Mouse (Mus musculus): ENCODE measurements around the gene Dlx2.

Gene Dlx2

DNA sequence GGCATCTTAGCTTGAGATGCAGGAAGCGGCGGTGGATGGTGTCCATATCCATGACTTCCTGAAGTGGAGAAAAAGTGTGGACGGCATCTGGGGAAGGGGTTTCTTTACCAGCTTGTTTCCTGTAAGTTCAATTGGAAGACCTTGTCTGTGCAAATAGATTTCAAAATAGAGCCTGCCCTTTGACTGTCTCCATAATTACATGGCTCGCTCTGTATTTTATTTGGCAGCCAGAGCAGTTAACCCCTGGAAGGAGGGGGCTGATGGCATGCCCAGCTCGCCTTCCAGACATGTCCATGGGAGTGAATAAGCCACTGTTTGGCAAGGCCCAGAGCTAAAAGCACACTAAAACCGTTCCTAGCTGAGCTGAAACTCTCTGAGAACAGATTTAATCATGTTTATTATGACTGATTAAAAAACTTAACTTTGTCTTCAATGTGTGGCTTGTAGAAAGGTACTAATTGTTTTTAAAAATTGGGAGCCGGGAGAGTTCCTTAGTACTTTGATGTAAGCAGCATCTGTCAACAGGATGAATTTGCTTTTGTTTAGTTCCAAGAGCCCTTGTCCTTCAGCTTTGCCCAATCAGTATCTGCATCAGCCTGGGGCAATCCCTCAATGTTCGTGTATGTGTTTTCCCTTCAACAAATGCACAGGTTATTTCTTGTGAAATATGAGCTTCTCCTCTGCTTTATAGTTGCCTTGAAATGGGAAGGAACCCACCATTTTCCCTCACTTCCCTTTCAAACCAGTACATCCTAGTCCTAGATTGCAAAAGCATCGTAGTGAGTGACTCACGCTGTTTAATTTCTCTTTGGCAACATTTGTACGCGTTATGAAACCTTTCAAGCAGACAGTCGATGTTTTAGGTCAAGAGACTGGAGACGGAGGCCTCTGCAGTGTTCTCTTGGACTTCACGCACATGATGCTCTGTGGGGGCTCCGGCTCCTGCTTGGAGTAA is 47.0 kb downstream of the Dlx2 start:
- DNase-seq = no peak

DNA sequence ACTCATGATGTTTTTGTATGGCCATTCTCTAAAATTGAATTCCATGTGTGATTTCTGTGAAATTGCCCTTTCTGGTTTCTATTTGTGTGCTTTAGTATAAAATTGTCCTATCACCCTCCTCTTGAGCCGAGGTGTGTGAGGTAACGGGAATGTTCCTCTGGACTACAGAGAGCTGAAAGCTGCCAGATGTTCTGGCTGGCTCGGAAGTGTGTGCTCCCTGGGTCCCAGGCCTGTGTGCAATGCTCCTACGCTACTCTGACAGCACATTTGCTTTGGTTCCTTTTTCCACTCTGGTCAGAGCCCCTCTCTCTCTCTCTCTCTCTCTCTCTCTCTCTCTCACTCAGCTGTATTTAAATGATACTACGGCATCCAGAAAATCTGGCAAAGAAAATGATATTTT is 49.4 kb downstream of the Dlx2 start:
- no peak for DNase-seq

DNA sequence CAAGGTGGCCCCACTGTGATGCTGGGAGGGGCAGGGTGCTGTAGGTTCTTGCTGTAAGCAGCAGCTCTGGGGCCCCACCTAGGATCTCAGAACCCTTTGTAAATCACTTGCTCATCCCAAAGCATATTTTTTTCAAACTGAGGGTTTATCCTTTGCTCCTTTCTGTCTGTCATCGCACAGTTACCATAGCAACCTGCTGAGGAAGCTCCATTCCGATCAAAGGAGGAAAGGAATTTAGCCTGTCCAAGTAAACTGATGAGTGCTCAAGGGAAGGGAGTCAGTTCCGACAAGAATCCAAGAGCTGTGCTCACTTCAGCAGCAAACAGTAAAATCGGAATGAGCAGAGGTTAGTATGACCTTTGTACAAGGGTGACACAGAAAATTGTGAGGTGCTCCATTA is 51.6 kb downstream of the Dlx2 start:
- DNase-seq = no peak

DNA sequence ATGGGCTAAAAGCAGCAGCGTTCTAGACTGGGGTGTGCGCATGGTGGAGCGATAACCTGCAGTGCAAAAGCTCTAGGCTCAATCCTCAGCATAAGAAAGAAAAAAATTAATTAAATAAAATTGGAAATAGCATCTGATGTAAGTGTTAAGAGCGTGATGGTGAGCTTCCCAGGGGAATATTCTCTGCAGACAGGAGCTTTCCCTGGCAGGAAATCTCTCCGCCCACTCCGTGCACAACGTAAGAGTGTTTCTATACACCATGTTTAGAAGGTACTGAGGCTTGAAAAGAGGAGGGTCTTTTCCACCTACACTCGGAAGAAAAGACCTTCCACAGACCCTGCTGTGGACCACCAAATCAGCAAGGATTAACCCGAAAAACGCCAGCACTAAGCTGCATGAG is 52.1 kb downstream of the Dlx2 start:
- no peak for DNase-seq

All from cerebellum, adult 9-11 months (tissue).